Mouse (Mus musculus) urinary bladder, postnatal 25 days (tissue): ENCODE results near the gene Srpx2.

ENCODE experiments used
- DNase-seq: peaks from one replicate; pipeline ENCODE4 v3.0.0; 2022; ENCODE audit warnings: low spot score

Srpx2 gene

GRCm38 (mm10) chrX:133908261-133908660 lies at the start of gene Srpx2:
Srpx2 (plus strand) TSS chrX:133908426.
- DNase-seq: no peak

GRCm38 (mm10) chrX:133869743-133870142 lies 38.5 kb upstream of the Srpx2 start:
- no peak for DNase-seq

- no peak for DNase-seq
Measured at GRCm38 (mm10) chrX:133887308-133887707, 20.9 kb upstream of the Srpx2 start.

- no peak for DNase-seq
Measured at GRCm38 (mm10) chrX:133888111-133888510, 20.1 kb upstream of the Srpx2 start.

GRCm38 (mm10) chrX:133898014-133898542 lies 10.1 kb upstream of the Srpx2 start, which contains the start of gene Tspan6:
Tspan6 (minus strand) TSS chrX:133898429.
- DNase-seq: peak; percentile 57

DNA sequence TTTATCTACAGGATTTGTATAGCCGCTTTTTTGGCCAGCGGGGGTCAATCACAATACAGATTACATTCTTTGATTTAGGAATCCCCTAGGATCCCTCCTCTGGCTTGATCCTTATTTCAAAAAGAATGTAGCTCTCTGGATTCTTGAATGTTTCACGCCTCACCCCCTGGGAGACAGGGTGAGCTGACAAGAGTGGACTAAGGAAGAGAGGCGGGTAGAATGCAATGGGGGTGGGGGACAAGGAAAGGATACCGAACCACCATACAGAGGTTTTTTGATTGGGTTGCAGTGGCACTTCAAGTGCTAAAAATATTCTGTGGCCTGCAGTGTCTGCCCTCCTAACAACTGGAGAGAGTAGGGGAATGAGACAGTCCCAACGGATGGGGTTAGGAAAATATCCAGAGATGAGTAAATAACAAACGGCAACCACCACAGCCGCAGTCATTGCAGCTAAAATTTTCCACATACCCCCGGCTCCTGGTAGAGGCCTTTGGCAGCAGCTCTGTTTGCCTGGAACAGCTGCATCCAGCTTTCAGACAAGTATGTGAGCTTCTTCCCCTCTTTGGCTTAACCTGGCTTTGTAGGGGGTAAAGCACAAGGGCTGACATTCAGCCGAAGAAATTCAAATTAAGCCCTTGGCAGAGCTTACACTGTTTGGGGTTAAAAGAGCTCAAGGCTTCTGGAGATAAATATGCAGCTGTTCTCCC lies 3.3 kb downstream of the Srpx2 start:
- DNase-seq: no peak

- DNase-seq: no peak
Measured at GRCm38 (mm10) chrX:133913006-133913405, 4.8 kb downstream of the Srpx2 start.

DNA sequence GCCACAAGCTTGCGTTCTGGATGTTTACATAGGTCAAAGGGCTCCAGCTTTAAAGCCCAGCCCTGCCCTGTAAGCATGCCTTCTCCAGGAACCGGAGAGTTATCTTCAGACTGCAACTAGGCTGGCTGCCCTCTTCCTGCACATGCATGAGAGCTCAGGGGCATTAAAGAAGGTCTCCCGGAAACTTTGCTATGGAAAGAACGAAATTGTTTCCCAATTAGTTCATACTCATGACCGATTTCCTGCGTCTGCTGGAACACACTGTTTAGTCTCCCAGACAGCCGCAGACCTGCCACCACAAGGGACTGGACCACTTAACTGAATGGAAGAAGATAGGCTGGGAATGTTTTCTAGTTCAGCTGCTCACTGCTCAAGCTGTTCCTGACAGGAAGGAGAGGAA lies 6.0 kb downstream of the Srpx2 start:
- DNase-seq: no peak

DNA sequence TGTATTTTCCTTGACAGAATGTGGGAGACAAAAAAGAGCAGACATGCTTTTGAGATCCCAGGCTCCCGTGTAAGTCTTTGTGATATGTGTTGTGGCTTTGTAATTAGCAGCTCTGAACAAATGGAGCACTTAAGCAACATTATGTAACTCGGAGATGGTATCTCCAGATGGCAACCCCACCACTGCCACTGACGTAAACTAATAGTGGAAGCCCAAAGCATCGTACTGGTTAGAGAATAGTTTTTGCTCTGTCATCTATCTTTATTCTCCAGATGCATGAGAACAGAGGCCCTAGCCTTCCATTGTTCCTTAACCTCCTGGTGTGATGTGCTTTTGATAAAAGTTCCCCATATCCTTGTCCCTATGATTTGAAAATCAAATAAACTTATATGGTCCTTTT lies 13.0 kb downstream of the Srpx2 start:
- no peak for DNase-seq

DNA sequence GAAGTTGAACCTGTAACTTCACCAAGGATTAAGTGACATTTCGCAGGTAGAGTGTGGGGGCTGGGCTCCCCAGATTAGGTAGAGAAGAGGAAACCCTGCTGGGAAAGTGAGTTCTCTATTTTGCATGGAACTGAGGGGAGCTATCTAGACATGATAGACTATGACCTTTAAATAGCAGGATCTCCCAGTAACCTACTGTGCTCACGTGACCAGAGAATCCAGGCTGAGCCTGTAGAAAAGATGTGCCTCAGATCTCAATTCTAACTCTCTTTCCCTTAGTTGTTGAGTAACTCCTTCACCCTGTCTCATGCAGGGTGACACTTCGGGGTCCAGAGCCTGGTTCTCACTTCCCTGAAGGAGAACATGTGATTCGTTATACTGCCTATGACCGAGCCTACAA lies 18.5 kb downstream of the Srpx2 start:
- DNase-seq: no peak

DNA sequence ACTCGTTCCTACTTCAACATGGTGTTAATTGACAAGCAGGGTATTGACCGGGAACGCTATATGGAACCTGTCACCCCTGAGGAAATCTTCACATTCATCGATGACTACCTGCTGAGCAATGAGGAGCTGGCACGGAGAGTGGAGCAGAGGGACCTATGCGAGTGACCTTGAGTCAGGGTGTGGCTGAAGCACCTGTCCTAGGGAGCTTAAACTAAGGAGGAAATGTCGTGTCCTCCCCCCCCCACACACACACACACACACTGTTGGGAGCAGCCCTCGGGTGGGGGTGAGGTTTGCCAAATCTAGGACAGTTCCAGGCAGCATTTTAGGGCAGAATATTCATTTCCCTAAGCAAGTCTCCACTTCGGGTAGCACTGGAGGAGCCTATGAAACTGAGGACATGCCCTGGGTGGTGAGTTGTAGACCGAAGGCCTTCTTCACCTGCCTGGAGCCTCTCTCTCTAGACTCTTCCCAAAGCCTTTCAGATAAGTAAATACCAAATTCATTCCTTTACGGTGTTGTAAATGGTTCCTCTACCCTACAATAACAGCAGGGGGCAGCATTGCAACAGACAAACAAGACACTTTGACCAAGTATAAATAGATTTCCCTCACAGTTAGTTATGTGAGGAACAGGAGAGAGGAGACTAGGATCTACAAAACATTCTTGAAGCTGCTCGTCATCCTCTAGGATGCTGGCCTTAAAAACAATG lies 23.2 kb downstream of the Srpx2 start:
- DNase-seq: no peak

DNA sequence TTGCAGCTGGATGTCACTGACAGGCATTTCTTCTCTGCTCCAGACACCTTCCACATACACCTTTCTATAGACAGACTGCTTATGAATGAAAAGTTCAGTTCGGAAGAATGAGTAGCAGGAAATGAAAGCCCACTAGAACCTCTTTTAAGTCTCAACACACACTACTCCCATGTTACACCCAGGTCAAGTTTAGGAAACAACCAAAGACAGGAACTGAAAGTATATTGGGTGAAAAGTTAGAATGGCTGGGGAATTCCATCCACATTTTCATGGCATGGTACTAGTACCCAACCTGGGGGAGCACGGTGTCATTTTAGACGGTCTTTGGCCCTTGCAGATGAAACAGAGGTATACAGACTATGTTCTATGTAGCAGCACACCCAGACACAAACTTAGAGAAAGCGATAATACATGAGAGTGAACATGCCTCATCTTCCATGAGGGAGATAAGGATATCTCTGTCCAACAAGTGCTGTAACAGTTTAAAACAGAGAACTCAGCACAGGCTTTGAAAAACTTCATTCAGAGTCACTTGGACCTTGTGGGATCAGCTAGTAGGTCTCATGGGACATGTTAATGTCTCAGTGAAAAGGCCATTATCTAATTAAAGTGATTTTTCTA lies 28.5 kb downstream of the Srpx2 start:
- DNase-seq: no peak

DNA sequence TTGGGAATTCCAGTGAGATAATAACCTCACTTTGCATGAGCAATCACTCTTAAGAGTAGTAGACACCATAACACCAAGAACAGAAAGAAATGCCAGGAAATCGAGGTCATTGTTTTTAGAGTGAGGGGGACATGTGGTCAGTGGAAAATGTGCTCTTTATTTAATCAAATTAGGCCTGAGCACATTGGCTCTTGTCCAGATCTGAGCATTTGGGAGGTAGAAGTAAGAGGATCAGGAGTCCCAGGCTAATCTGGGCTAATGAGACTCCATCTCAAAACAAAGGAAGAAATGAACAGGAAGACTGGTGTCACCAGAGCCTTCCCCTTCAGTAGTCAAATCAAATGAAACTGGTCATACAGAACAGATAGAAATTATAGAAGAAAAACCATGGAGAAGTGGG lies 31.3 kb downstream of the Srpx2 start:
- DNase-seq: no peak

DNA sequence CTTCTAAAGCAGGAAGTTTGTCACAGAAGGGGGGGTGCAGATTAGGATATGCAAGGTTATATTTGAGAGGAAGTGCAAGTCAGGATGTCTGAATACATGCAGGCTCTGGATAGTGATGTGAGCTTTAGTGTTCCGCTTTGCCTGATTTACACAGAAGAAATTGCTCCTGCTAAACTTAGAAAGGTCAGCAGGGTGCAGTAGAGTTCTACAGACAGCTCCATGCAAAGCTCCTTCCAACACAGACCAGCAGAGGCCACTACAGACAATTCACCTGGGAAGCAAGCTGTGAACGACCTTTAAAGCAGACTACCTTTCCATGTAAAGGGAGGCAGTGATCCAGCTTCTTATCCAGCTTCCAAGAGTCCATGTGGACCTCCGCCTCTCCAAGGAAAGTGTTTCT lies 39.2 kb downstream of the Srpx2 start:
- DNase-seq: peak; percentile 29

- no peak for DNase-seq
Measured at GRCm38 (mm10) chrX:133954661-133955060, 46.4 kb downstream of the Srpx2 start.

GRCm38 (mm10) chrX:133960617-133961016 lies 52.4 kb downstream of the Srpx2 start:
- DNase-seq: no peak

DNA sequence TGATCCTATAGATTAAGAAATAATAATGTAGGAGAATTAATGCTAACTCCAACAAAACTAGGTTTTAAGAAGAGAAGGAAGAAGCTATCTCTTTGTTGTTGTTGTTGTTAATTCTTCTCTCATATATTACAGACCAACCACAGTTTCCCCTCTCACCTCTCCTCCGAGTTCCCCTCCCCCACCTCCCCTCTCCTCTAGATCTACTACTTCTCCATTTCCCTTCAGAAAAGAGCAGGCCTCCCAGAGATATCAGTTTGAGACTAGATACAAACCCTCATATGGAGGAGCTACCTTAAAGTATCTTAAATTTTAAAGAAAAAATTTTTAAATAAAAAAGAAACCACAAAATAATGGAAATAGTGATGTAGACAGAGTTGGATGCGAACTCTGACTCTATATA lies 56.4 kb downstream of the Srpx2 start:
- no peak for DNase-seq

GRCm38 (mm10) chrX:133981231-133982002 lies 73.2 kb downstream of the Srpx2 start, which contains the start of gene Sytl4:
Sytl4 (minus strand) TSS chrX:133981812.
- DNase-seq: peak; percentile 14
